Mouse (Mus musculus) adrenal gland, adult 18-20 months (tissue): ENCODE data around the gene Cmas. TPM values are rescaled to one million over a fixed set of nuclear protein-coding genes. Genes with fewer than 3 reads are reported as not detected.

Experiments
- DNase-seq, 2 experiments: peaks; one replicate each; pipeline ENCODE4 v3.0.0; 2021 to 2022; ENCODE audit warnings: low spot score in 2 of 2
- total RNA-seq, 2 experiments: library from RNA; stranded (reverse); gene quantifications; 1 replicate in 1 of 2; 2 replicates in 1 of 2; pipeline ENCODE4 v1.2.3; 2021

The Cmas gene
- total RNA-seq, 2 experiments from 2014 or later, result 27.1 to 29.9 TPM

DNA sequence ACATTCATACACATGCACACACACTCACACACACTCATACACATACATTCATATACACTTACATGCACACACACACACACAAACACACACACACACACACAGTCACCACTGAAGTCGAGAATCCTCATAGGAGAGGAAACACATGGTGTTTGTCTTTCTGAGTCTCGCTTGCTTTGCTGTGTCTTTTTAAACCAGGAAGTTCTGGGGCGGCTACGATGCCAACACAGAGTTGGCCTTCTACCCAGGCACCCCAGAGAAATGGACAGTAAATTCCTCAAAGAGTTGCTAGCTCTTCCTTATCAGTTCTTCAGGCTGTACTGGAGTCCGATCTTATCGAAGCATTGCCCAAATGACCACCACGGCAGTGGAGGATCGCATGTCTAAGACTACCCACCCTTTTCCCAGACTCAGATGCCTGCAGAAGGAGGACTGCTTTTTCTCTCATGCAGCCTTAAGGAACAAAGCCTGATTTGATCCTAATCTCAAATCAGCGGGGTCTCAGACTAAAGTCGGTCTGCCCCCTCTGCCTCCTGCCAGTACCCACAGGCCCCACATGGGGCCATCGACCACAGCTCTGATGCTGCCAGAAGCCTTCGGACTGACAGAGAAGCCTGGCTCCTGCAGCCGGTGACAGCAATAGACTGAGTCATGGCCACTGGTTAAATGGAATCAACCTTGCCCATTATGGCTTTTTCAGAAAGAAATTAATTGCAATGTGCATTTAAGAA is 35.9 kb downstream of the Cmas start:
- peak in 1 of 2 experiments; percentile 6 for DNase-seq

DNA sequence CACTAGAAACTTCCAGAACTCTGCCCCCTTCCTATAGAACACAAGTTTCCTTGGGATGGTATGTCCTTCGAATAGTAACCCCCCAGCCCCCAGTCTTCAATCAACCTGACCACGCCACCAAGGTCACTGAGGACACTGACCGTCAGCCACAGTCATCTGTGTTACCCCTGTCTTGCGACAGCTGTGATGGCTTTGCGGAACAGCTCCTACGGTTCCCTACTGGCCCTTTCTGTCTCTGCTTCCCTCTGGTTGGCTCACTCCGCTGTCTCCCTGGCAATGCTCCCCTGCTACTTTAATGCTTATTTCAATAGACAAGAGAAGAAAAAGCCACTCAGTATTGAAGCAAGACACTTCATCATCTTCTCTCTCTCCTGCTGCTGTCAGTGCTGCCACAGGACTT is 37.0 kb downstream of the Cmas start:
- DNase-seq, result peak in 1 of 2 experiments; percentile 2

DNA sequence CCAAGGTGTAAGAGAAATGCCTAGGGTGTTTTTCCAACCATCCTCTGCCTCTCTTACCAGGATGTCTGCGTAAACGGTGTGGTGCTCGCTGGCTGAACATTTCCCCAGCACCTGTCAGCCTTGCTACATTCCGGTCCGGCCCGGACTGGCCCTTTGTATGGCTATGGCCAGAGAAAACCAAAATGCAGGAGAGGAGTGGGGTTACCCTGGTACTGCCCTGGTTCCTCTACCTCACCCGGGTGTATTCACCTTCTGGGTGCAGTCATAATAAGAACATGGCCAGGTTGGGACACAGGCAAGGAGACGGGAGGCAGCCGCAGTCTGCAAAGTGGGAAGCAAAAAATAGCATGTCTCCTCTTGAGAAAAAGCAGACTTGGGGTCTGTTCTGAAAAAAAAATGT is 38.6 kb downstream of the Cmas start:
- DNase-seq, result no peak

DNA sequence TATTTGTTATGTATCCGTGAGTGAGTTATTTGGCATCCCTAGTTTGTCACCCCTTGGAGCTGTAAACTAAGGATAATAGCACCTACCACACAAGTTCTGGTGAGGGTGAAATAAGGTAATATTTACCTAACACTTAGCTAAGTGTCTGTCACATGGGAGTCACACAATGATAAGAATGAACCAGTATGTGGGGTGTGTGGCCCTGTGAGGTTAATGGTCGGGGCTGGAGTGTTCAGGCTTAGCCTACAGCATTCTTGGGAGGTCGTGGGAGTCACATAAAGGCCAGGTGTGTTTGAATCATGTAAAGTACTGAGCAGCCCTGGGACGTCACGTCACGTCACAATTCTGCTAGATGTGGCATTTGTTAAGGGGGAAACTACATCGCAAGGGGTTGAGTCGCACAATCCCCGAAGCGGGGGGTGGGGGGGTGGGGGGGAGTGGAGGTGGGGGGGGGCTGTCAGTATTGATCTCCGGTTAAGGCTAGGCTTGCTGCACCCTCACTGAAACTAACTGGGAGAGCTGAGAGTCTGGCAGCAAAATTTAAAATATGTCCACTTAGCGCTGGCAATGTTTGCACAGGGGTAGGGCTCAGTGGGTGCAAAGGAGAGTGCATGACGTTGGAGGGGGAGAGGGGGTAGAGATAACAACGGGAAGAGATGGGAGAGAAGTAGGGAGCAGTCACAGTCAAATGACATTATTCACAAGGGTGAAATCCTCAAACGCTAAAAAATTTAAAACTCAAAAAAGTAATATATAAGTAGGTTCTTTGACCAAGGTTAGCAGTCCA is 39.4 kb downstream of the Cmas start:
- DNase-seq, result no peak

DNA sequence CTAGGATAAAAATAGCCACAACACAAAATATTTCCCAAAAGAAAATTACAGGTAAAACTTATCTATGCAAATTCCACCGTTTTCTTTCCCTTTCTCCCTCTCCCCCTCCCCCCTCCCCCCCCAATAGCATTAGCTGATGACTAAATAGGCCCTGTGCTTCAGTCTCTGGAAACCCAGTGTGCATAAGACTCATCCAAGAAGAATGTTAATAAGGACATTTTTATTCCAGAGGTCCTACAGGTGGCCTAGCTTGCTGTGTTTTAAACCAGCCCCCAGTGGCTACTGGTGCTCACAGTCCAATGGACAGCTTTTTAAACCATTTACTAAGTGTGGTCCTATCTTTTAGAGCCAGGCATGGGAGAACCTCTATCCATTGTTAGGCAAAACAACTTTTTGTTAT is 41.5 kb downstream of the Cmas start:
- no peak for DNase-seq

DNA sequence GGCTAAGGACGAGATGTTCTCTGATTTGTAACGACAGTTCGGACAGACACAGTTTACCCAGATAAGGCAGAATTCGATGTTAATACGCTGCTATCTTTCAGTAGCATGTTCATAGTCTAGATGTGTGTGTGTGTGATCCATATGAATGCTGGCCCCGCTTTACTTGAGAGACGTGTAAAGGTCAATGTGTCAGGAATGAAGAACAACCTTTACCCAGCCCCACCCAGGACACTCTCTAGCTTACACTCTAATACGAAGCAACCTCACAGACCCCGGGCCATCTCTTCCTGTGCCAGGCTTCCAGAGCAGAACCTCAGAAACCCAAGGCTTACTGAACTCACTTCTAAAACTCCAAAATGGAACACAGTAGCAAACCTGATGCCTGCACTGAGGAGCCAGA is 42.4 kb downstream of the Cmas start:
- DNase-seq, result no peak

DNA sequence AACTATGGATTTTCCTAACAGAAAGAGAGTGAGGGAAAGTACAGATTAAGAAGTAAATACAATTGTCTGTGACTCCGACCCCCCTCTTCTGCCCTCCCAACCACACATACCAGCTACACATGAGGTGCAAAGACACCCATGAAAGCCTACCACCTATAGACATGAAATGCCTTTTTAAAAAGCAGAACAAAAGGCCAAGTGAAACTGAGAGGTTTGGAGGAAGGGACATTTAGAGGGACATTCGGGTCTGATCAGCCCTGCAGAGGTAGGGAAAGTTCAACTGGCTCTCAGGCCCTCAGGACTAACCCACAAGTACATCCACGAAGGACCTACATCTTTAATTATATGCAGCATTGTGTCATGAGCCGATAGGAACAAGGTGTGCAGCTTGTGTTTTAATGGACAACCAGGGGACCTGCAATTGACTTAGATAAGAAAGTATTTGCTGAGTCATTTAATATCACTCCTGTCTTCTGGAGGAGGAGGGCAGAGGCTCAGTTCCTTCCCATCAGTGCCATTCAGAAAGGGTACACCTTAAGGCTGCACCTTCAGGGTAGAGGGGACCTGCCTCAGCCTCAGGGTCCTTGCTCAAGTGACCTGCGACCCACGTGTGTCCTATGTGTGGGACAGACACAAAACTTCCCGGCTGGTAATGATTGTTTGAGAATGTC is 43.4 kb downstream of the Cmas start:
- no peak for DNase-seq

DNA sequence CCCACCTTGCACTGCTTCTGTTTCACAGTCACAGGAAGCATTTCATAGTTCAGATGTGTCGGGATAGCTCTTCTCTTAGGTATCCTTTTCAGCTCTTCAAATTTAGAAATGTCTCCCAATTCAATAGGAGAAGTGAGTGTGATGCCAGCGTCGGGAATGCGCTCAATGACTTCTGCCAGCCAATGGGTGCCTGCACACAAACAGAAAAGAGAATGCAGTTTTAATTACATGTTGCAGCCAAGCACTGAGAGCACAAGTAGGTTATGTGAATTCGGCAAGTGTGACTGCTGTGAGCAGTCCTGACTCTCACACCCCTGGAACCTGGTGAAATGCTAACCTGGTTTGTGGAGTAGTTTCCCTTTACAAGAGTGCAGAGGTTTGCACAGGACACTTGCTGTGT is 45.2 kb downstream of the Cmas start:
- DNase-seq, result no peak

DNA sequence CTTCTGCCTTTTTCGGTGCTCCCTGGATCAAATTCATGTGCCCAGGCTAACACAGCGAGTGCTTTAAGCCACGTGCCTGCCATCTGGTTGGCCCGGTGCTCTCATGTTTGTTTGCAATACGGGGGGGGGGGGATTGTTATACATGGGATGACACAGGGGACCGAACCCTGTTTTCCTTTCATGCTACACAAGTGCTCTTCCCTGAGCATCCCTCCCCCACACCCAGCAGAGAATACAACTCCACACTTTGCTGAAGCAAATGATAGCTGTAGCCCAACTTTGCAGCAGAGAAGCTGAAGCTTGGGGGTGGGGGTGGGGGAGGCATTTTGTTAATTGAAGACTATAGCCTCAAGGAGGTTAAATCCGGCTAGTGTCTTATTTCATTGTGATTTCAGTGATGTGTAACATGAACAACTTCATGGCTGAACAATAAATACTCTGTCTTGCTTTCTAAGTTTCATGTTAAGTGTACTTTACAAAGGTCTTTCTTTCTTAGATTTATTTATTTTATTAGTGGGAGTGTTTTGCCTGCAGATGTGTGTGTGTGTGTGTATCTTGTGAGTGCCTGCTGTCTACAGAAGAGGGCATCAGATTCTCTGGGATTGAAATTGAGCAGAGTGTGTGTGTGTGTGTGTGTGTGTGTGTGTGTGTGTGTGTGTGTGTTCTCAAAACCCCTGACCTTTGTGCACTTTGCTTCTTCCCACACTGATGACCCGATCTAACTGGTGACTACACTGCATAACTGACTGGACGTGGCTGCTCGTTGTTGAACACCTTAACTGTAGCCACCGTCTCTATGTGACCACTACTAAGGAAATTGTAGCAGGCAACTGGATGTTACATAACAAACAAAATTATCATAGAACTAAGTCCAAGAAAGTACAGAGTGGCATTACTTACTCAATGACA is 46.4 kb downstream of the Cmas start:
- no peak for DNase-seq

DNA sequence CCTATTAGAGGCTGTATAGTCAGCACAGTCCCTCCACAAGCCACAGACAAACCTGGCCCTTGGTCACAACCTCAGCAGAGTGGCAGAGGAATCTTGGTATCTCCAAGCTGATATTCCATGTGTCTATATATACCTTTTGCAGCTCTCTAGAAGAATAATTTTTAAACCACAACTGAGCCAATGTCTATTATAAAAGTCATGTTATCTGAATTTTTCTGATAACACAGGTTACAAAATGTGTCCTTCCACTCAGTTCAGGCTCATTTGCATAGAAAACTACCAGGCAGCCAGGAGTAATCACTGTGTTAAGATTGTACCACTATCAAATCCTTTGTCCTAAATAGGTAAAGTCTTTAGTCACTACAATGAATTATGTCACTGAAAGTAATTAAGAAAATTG is 47.9 kb downstream of the Cmas start, which contains the start of gene Sult6b2:
TSS of gene Sult6b2 (minus strand) at position 101 of the 400 bp plus-strand sequence.
- no peak for DNase-seq

DNA sequence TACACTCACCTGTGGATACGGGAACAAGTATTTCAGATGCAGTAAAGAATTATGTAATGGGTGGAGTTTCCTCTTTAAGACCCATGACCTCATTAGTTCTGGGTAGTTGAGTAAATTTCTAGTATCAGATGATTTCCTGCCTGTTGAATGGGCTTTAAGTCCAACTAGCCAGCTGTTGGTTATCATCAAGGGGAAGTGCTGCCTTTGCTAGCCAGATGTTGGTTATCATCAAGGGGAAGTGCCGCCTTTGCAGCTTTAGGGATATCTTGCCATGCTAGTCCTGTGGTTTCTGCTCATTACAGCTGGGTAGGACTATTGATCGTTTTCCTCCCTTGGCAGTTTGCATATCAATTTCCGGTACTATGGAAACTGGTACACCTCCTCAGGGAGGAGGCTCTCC is 49.8 kb downstream of the Cmas start:
- no peak for DNase-seq

DNA sequence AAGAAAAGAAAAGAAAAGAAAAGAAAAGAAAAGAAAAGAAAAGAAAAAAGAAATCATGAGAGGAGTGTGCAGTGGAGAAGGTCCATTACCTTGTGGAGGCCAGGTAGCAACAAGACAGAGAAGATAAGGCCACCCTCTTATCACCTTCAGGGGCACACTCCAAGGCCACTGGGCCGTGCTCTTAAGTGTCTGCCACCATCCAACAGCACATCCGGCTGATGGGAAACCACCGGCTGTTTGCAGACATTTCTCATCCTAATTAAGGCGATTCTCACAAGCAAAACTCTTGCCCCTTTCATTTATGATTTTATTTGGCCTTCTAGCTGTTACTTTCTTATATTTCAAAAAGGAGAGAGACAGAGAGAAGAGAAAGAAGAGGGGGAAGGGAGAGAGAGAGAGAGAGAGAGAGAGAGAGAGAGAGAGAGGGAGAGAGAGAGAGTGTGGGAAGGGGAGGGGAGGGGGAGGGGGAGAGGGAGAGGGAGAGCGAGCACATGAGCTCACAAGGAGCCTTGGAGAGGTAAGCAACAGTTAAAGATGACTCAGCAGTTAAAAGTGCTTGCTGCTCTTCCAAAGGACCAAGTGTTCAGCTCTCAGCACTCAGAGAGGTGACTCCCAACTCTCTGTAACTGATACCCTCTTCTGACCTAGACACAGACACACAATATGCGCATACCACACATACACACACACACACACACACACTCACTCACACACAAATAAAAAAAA is 53.0 kb downstream of the Cmas start:
- DNase-seq, result no peak

DNA sequence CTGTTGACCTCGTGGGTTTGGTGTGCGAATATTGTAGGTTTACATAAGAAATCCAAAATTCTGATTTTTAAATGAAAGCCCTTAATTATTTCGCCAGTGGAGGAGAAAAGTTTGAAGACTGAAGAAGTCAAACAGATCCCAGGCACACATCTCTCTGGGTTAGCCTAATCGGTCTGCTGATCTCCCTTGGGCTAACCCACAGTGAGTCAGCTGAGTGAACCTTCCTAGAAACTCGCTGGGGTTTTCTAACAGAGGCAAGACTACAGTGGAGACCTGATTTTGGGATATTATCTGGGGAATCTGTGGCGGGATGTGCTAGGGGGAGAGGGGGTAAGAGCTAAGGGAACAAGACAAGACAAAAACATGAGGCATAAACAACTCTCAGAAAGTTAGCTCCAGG is 53.8 kb downstream of the Cmas start:
- no peak for DNase-seq

DNA sequence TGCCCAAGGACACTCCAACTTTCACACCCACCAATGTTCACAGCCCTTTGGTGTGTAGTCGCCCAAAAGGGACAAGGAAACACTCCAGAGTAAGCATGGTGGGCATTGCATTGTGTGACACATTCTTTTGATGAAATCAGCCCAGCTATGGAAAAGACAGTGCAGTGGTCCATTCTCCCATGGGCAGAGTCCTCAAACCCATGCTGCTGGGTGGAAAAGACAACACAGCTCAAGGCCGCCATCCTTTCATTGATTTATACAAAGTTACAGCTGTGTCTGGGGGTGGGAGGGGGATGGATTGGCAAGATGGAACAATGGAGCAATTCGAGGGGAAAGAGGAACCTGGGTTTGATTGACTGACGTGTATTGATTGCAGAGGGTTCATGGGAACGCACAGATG is 56.5 kb downstream of the Cmas start:
- DNase-seq, result no peak

DNA sequence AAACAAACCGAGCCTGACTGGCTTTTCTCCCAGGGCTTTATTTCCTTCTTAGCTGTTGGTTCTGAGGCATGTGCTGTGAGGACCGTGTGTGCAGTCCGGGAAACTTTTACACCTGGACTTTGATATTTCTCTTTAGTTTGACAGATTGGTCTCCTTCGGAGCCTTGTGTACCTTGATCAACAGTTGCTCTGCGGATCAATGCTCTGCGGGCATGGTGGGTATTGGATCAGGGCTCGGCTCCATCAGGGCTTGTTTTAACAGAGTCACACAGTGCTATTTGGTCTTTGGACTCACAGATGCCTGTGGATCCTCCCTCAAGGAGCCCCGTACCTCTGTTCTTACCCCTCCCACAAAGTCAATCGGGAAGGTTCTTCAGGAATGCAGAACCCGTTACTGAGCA is 57.5 kb downstream of the Cmas start:
- no peak for DNase-seq

DNA sequence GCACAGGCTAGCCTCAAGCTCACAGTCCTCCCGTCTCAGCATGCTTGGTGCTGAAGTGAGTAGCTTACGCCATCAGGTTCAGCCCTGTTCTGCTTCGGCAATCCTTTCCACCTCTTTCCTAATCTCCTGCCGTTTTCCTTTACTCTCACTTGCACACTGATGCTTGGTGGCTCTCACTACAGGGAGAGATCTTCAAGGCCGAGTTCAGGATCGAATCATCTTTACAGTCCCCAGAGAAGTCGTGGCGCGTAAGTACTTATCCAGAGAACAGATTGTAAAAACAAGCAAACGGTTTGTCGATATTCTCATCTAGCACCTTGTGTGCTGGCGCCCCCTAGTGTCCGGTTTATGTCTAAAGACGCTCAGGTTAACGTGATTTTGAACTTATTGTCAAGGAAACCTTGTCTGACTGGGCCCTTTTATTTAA is 58.0 kb downstream of the Cmas start:
- DNase-seq, result peak; percentile 73 to 76

DNA sequence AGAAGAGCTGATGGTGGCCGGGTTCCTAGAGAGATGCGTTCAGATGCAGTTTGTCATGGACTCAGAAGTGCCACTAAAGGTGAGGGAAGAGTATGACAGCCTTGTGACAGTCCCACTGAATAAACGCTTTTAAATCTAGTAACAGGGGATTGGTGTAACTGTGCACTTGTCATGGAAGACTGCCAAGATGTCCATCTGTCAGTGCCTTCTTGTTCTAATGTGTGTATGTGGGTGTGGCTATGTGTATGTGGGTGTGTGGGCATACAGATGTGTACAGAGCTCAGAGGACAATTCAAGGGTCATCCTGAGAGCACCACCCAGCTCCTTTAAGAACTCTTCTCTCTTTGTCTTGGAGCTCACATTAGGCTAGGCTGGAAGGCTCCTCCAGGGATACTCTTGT is 59.0 kb downstream of the Cmas start:
- no peak for DNase-seq

DNA sequence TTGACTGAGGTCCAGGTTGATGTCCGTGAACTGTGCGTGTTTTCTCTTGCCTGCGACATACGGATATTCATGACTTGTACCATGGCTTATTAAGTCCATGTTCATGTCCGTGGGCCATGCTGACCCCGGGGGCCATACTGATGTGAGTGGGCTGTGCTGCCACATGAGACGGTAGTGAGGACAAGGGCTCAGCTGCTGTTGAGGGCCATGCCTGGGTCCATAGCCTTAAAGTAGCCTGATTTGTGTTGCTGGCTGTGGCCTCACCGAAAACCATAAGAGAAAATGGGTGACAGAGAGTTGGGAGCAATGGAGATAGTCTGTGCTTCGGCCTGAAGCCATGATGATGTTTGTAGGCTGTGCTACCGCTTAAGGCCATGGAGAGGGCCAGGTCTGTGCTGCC is 61.8 kb downstream of the Cmas start:
- DNase-seq, result no peak

DNA sequence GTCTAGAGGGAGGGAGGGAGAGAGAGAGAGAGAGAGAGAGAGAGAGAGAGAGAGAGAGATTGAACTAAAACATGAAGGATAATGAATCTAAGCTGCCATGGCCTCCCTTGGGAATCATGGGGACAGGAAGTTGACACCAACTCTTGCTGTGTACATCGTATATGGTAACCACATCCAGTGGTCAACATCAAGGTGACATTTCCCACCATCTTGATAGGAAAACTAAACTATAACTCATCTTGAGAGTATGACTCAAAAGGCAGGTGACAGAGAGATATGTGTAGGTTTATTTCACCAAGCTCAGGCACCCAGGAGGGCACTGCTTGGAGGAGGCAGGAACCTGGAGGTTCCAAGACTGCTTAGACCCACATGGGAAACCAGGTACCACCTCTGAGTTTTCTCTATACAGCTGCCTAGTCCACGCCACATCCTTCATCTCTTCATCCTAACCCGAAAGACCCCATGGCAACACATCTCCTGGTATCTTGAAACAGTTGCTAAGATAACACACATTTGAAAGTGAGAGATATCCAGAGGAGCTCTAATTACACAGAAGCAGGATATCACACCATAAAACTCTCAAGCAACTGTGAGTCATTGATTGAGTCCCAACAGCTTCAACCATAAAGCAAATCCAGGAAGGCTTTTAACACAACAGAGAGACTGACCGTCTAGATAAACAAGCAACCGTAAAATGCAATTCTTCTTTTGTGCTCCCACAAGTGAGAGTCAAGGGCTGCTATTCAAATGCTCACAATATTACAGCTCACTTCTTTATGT is 66.7 kb downstream of the Cmas start:
- no peak for DNase-seq
